Mouse (Mus musculus) mouse embryonic stem cell (cell line): ENCODE results near the gene Chchd5.

Source experiments
- in situ Hi-C, 2 experiments: fragments of 300-500 bp; cut with MboI; formaldehyde crosslinking; loops; 1 replicate in 1 of 2; 3 replicates in 1 of 2; pipeline ENCODE4 v1.14.3; 2019 to 2020; ENCODE audit warnings: low sequenced_read_pairs in 2 of 2, low pct_unique_long_range_greater_than_20kb in 1 of 2, mixed read lengths in 1 of 2; ENCODE audit not compliant: unreplicated experiment in 1 of 2

Chchd5 gene

DNA sequence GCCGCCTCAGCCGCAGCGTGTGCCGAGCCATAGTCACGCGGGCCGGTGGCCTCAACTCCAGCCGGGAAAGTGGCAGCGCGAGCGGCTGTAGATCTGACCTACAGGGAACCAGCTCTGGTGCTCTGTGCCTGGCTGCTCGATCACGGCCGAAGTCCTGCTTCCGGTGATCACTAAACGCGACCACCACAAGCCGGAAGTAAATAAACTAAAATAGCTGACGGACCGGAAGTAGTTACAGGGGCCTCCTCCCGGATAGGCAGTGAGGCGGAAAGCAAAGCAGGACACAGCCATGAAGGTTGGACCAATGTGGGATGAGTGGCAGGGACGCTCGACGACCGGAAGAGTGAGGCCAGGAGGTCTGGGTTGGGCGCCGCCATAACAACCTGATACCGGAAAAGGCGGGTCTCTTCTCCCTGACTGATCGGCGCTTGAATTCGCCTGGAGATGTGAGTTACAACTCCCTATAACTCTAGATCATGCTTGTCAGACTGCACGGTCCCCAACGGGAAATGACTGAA, at the start of gene Chchd5:
Gene Chchd5 (plus strand): TSS at position 289 of the 518 bp plus-strand sequence.
- in situ Hi-C loops = loop anchor here in 1 of 2 experiments (10.0 kb wide), 1 partner anchor 75 kb away; no protein-coding TSS in a partner anchor

DNA sequence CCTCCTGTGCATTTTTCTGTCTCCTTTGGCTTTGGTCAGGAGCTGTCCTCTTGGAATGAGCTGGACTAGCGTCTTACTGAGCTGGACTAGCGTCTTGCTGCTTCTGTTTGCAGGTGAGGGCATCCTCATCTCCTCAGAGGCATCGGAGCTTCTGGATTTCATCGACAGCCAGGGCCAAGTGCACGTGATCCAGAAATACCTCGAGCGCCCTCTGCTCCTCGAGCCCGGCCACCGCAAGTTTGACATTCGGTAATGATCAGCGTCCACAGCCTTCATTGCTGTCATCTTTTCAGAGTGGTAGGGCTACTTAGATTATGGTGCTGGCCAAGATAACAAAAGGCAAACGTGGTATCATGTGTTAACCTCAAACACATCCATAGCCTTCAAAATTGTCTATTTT, 48.4 kb upstream of the Chchd5 start:
- in situ Hi-C loops = no loop called here

DNA sequence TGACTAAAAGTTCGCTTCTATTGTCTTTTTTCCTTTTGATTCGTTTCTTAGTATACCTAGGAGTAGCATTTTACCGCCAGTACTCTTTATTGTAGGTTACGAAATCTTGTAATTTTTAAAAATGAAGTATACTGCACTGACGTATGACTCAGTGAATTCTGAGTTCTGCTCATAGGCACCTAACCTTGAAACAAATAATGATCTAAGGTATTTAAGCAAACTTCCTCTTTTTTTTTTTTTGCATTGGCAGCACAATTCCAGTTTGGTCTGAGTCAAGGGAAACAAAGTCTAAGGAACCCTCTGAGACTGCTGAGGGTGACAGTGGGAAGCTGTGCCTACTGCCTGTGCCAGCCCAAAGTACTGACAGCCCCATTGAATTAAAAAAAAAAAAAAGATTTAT, 46.0 kb upstream of the Chchd5 start:
- in situ Hi-C loops = no loop called here

DNA sequence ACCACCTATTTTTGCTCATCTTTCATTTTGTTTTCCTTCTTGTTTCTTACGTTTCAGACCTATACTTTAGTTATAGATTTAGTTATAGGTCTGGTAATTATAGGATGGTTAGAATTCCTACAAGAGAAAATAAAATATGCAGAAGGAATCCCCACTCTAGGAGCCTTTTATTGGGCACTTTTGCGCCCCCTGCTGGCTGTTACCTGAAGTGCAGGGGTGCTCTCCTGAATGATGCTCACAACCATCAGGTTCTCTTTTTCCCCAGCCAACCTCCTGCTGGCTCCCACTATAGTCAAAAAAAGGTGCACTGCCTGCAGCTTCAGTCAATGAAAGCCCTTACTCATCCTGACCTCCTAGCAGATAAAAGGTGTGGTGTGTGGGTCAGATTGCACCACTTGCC, 44.5 kb upstream of the Chchd5 start:
- in situ Hi-C loops = no loop called here

DNA sequence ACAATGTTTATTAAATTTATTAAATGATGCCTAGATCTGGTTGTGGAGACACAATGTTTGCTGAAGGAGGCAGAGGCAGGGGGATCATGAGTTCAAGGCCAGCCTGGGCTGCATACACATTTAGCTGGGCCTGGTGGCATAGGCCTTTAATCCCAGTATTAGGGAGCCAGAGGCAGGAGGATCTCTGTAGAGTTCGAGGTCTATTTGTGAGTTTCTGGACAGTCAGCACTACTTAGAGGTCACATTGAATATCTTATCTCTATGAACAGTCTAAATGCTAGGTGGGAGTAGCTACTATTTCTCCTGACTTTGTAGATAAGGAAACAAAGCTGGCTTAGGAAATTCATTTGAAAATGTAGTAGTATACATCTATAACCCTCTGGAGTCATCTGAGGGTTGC, 42.0 kb upstream of the Chchd5 start:
- in situ Hi-C loops = no loop called here

DNA sequence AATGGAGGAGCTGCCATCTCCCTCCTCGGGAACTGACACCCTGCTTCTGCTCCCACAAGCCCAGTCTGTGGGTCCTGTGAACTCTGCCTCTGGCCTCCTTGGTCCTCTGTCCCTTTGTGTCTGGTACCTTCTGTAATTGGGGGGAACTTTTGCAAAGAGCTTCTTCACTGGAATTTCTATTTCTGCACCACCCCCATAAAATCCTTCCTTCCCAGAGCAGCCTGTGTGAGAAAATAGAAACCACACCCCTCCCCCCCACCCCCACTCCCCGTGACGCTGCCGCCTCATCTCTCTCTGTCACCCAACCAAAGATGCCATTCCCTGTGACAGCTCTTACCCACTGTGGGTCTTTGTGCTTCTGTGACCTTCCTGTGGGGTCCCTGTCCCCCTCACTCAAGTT, 39.1 kb upstream of the Chchd5 start:
- in situ Hi-C loops = no loop called here

DNA sequence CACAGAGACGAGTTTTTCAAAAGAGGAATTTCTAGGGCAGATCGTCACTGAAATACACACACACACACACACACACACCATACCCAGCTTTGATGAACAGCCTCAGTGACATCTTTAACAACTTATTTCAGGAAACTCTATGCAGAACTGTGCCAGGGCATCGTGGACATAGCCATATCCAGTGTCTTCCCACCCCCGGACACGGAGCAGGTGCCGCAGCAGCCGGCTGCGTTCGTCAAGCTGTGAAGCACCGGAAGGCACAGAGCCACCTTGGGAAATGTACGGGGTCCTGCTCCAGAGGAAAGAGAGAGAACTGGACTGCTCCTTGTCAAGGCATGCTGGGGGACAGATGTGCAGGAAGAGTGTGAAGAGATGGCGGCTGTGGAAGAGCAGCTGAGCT, 36.7 kb upstream of the Chchd5 start:
- in situ Hi-C loops = no loop called here

DNA sequence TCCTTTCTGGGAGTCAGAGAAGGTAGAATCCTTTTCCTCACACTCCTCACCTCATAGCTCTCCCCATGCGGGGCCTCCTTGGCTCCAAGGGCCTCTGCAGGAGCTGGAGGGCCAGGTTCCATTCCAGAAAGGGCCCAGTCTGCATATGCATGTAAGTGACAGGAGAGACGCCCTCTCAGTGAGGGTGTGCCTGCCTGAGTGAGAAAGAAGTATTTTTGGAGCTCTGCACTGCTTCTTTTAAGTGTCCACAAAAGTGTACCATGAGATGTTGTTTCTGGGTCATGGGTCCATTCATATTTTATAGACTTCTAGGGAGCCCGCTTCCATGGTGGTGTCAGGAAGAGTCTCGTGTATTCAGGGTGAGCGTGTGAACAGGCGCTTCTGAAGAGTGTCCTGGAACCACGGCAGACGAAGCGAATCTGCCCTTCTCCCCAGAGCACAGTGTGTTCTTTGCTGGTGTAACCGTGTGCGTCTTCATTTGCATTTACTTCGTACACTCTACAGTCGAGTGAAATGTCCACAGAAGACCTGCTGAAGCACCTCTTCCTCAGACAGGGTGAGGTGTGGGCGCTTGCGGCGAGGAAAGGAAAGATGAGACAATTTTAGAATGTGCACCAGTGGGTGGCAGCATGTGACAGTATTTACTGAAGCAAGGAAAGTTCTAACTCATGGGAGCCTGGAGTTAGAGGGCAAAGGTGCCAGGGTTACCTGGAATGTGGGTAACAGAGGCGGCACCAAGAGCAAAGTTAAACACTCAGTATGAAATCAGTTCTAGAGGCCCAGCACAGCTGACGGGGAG, 35.4 kb upstream of the Chchd5 start:
- in situ Hi-C loops = no loop called here

DNA sequence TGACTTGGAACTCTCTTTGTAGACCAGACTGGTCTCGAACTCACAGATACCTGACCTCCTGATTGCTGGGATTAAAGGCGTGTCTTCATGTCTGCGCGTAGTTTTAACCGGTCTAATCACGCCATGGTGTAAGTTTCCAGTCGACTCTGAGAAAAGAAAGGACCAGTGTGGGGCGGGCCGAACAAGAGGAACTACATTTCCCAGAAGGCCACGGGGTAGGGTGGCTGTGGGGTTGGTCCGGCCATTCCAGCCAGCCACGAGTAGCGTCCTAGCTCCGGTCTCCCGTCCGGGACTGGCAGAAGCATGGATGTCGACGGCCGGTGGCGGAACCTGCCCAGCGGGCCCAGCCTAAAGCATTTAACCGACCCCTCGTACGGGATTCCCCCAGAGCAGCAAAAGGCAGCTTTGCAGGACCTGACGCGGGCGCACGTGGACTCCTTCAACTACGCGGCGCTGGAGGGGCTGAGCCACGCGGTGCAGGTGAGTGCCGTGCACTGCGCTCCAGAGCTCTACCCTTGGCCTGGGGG, 28.7 kb upstream of the Chchd5 start, which contains the start of gene Polr1b:
Gene Polr1b (plus strand): TSS at position 212 of the 527 bp plus-strand sequence.
- in situ Hi-C loops = no loop called here

DNA sequence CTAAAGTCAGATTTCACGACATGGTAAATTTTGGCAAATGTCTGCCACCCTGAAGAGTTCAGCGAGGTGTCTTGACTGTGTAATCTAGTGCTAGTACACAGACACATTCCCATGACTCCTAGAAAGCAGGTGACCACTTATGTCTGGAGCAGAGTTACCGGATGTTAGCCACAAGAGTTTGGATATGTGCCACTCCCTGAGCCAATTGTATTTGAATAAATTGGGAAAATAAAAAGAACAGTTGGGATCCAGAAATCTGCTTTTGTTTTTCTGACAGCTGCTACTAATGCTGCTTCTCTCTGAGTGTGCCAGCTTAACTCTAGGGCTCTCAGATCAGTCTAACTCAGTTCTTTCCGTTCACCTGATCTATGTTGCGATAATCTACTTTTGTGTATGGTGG, 16.6 kb upstream of the Chchd5 start:
- in situ Hi-C loops = no loop called here

DNA sequence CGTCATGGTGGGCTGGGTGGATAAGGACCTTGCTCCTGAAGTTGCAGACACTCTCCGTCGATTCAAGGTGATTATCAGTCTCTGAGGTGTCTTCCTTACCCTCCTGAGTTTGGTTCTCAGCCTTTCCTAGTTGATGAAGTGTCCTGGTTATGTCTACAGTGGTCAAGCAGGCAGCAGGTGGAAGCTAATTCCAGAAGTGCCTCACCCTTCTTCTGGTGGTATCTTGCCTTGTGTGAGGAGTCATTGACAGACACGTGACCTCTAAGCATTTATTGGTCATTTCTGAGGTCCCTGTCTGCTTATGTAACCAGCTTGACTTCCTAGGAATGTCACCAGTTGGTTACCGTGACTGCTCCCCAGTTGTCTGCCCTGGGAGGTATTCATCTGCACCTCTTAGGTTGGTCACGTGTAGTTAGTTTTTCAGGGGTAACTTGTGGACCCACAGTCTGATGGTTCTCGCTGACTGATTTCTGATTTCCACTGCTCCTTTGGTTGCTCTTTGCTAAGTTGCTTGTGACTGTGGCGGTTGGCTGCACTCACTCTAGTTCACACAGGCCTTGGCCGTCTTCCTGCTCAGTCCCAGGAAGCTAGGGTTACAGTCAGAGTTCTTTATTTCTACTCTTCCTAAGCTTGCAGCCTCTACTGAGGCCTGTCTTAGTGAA, 13.7 kb upstream of the Chchd5 start:
- in situ Hi-C loops = no loop called here

DNA sequence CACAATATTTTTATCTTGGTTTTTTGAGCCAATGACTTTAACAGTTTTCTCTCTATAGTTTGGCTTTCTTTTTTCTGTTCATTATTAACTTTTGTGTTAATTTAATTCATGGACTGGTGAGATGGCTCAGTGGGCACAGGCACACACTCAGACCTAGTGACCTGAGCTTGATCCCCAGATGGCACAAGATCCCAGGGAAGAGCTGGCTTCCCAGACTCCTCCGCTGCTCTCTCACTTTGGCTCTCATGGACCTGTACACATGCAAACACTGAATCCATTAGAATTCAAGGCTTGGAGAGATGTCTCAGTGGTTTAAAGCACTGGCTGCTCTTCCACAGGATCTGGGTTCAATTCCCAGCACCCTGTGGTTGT, 13.1 kb upstream of the Chchd5 start:
- in situ Hi-C loops = no loop called here

DNA sequence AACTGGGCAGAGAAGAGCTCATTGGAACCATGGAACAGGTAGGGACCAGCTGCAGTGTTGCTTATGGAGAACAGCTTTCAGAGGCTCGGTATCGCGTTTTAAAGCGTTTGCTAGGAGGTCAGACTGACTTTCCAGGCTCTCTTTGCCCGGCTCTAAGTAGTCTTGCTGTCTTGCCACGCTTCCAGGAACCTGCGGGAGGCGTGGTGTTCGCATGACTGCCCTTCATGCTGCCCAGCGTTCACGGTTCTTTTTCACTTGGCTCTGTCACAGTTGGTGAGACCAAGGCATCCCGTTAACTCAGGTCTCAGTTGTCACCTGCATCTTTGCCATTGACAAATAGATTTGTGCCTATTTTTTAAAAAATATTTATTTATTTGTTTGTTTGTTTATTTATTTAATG, 11.4 kb upstream of the Chchd5 start:
- in situ Hi-C loops = no loop called here

DNA sequence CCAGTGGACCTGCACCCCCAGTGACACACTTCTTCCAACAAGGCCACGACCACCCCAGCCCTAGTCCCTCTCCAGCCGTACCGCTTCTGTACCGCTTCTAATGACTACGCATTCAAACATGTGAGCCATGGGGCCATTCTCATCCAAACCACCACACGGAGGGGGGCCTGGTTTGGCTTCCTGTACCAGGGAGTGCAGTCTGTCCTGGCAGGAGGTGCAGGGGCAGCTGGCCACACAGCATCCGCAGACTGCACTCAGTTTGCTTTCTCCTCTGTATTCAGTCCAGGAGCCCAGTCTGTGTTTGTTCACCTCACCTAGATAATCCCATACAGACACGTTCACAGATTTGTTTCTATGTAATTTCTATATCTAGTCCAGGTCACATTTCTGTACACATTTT, 7.5 kb upstream of the Chchd5 start:
- in situ Hi-C loops = loop anchor here in 1 of 2 experiments (10.0 kb wide), 1 partner anchor 83 kb away; no protein-coding TSS in a partner anchor

DNA sequence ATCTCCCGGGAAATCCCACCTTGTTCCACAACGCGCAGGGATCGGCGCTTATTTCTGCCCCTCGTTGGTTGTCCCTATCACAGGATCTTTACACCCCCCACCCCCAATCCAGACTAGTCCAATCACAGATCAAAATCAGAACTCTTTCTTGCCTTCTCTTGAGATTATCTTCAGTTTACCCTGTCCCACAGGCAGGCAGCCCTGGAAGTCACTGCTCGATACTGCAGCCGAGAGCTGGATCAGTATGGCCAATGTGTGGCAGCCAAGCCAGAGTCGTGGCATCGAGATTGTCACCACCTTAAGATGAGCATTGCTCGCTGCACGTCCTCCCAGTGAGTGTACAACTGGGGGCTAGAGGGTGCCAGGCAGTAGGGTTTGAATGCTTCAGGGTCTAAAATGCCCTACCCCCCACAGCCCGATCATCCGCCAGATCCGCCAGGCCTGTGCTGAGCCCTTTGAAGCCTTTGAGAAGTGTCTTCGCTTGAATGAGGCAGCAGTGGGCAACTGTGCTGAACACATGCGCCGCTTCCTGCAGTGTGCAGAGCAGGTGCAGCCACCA, 566 bp downstream of the Chchd5 start:
- in situ Hi-C loops = loop anchor here in 1 of 2 experiments (10.0 kb wide), 1 partner anchor 75 kb away; no protein-coding TSS in a partner anchor

DNA sequence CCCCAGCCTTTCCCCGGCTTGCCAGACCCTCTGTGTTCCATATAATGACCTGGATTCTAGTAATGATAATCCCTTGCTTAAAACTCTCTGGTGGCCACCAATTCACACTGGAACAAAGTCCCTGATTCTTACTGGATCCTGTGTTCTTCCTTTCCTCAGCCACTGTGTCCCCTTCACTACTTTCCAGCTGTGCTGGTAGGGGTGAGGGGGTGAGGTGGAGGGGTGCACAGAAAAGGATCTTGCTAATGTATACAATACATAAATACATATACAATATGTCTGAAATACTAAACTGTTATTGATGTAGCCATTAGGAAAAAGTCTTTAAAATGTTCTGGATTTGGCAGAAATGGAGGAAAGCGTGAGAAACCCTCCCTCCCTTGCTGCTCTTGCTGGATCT, 1.3 kb downstream of the Chchd5 start:
- in situ Hi-C loops = no loop called here

DNA sequence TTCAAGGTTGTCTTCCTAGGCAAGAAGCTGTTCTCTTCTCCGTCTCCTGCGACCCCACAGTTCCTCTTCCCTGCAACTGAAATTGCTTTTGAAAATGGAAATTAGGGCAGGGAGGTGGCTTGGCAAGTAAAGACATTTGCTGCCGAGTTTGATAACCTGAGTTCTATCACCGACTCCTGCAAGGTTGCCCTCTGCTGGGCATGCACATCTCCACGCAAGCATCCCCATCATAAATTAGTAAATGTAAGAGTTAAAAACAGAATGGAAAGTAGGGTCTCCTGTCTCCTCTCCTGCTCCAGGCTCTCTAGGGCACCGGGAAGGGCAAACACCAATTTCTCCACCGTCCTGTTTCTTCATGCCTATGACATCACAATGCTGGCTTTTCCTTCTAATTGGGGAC, 2.7 kb downstream of the Chchd5 start:
- in situ Hi-C loops = no loop called here

DNA sequence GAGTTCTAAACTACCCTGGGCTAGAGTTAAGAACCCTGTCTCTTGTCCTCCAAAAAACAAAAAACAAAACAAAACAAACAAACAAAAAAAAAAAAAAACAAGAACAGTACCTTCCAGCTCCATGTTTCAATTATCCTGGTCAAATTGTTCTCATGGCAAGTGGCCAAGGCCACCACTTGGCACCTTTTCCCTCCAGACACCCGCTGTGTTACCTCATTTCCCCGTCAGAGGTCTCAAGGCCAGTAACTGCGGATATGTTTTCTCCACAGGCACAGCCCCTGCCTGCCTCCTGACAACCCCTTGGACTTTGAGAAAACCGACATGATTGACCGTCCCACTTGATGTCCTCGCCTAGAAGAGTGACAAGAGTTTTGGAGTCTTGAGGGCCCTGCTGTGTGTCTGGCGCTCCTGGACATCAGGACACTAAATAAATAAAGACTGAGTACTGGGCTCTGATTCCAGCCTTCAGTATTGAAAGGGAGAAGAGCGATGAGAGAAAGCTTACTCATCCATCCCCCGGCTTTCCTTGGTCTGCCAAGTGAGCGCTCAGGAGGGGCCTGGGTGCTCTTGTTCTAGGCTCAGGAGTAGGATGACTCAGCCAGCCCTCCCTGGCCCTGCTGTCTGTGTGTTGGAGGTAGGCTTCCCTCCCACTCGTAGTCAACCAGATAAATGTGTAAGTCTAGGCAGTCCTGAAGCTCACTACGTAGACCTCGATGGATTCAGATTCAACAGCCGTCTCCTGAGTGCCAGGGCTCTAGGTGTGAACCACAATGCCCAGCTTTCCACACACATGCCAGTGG, 3.7 kb downstream of the Chchd5 start:
- in situ Hi-C loops = no loop called here
